Comparison of ENCODE assay signal across 13 mouse cellular contexts in the genomic region with DNA sequence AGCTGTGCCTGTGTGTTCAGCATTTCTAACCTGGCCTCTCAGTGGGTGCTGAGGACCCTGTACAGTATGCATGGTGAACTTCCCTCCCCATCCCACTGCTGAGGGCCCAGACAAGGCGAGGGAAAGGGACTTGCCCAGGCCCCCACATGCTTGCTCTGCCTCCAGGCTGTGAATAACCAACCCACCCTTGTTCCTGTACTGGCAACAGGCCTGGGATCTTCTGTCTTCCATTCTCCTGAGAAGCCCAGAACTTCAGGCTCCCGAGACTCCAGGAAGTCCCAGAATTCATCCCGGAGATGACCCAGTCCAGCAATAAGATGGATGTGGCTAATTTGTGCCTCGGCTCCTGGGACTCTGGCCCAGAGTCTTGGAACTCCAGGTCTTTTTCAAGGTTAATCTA.
"Had no signal": no experiment of that assay in that cellular context is flagged by ENCODE, and none has a peak within 500 bp of the region (broad histone marks: within the 10 kb centered on the region; RNA-seq: fewer than 3 reads in every experiment).

No protein-coding gene starts in this region.

- ATAC-seq: liver, postnatal 0 days had no signal

- H3K4me3 ChIP-seq: limb, embryonic 15.5 days; liver, embryonic 13.5 days; lung, embryonic 15.5 days; megakaryocyte, embryonic 14.5 days; neural tube, embryonic 12.5 days had no signal

- H3K4me1 ChIP-seq: limb, embryonic 15.5 days; liver, embryonic 13.5 days; megakaryocyte, embryonic 14.5 days had no signal

- H3K4me2 ChIP-seq: limb, embryonic 15.5 days; liver, embryonic 13.5 days; lung, embryonic 15.5 days; midbrain, embryonic 11.5 days; neural tube, embryonic 12.5 days had no signal

- H3K36me3 ChIP-seq: limb, embryonic 15.5 days; liver, embryonic 13.5 days; lung, embryonic 15.5 days had no signal

- H3K9me3 ChIP-seq: limb, embryonic 15.5 days; liver, embryonic 13.5 days; lung, embryonic 15.5 days; neural tube, embryonic 12.5 days had no signal

- H3K27ac ChIP-seq: limb, embryonic 15.5 days; liver, embryonic 13.5 days; lung, embryonic 15.5 days; macrophage; neural tube, embryonic 12.5 days; stomach, postnatal 0 days had no signal

- H3K9ac ChIP-seq: limb, embryonic 15.5 days; liver, embryonic 13.5 days; liver, postnatal 0 days; lung, embryonic 15.5 days; neural tube, embryonic 12.5 days had no signal

- H3K27me3 ChIP-seq: limb, embryonic 15.5 days; liver, embryonic 13.5 days; lung, embryonic 15.5 days; megakaryocyte, embryonic 14.5 days; neural tube, embryonic 12.5 days had no signal

- DNase-seq: layer of hippocampus, adult 9-11 months; layer of hippocampus, postnatal 36 days; liver, embryonic 13.5 days; liver, postnatal 0 days; lung, postnatal 14 days; thymus, postnatal 4 days had no signal
